Mouse (Mus musculus) heart, embryonic 16.5 days (tissue): ENCODE results near the gene Rexo2. TPM values are rescaled to one million over a fixed set of nuclear protein-coding genes. Genes with fewer than 3 reads are reported as not detected.

Experiments used
- ATAC-seq: fragments of 200-750 bp; cut with Nextera tagmentation; replicated peaks from 2 replicates; pipeline ENCODE4 v1.8.0; 2017; ENCODE audit warnings: moderate number of reproducible peaks; ENCODE audit not compliant: insufficient read depth, low FRiP score; ENCODE audit errors: extremely low read depth
- H3K27ac ChIP-seq: fragments of 300-500 bp; sonication (generic); 2 replicates; pipeline ENCODE4 v1.5.1; 2014; ENCODE audit warnings: mild to moderate bottlenecking, low read length, control low read depth, moderate library complexity
- H3K27me3 ChIP-seq: fragments of 300-500 bp; sonication (generic); 2 replicates; pipeline ENCODE4 v1.6.1; 2014; ENCODE audit warnings: low read length, mixed read lengths; ENCODE audit not compliant: control insufficient read depth, insufficient read depth
- H3K36me3 ChIP-seq: fragments of 300-500 bp; sonication (generic); 2 replicates; pipeline ENCODE4 v1.6.1; 2014; ENCODE audit not compliant: control insufficient read depth, insufficient read depth
- H3K4me1 ChIP-seq: fragments of 300-500 bp; sonication (generic); 2 replicates; pipeline ENCODE4 v1.6.1; 2014; ENCODE audit warnings: low read length, mixed read lengths; ENCODE audit not compliant: control insufficient read depth, insufficient read depth
- H3K4me2 ChIP-seq: fragments of 300-500 bp; sonication (generic); 2 replicates; pipeline ENCODE4 v1.6.1; 2014; ENCODE audit warnings: low read depth, mild to moderate bottlenecking, control low read depth, low read length
- H3K4me3 ChIP-seq: fragments of 300-500 bp; sonication (generic); 2 replicates; pipeline ENCODE4 v1.5.1; 2014; ENCODE audit warnings: mild to moderate bottlenecking, control low read depth, low read length
- H3K9ac ChIP-seq: fragments of 300-500 bp; sonication (generic); 2 replicates; pipeline ENCODE4 v1.6.1; 2014; ENCODE audit warnings: low read length, control low read depth
- H3K9me3 ChIP-seq: fragments of 300-500 bp; sonication (generic); replicated peaks from 2 replicates; pipeline ENCODE4 v1.6.1; 2016; ENCODE audit warnings: low read length; ENCODE audit not compliant: control insufficient read depth
- WGBS: fragments of 180-500 bp; shearing (Covaris S2); extraction: QIAGEN DNeasy Blood & Tissue Kit; methylation state at CpG from one replicate; pipeline ENCODE4 v1.1.7; 2014; 5-methylcytosine and 5-hydroxymethylcytosine counted together
- polyA plus RNA-seq: library from polyadenylated mRNA; unstranded; fragments of >200 nt; fragmentation: Nextera tagmentation; extraction: Ambion mirVana; gene quantifications from 2 replicates; pipeline ENCODE4 v1.2.1, GENCODE M21; 2015

The Rexo2 gene
- polyA plus RNA-seq, 1 experiment from 2014 or later: 108 TPM

DNA sequence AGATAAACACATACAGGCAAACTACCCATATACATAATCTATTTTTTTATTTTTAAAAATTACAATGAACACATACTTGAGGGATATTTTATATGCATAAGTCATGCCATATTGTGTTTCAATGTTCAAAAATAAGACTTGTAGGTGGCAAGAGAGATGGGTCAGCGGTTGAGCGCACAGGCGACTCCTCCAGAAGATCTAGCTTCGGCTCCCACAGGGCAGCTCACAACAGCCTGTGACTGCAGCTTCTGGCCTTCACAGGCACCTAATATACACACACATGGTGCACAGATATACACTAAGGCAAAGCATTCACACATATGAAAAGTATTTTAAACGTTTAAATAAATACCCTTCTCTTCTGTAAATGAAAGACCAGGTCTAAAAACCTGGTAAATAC lies 21.0 kb downstream of the Rexo2 start:
- Histone ChIP-seq H3K4me2 (no peak overlapping the region), H3K36me3 (no peaks in the 10 kb centered on the region), H3K4me1 (no peaks in the 10 kb centered on the region), H3K4me3 (no peak overlapping the region), H3K27ac (no peak overlapping the region), H3K27me3 (no peaks in the 10 kb centered on the region), H3K9me3 (no peaks in the 10 kb centered on the region), H3K9ac (no peak overlapping the region)
- WGBS: 91% methylated on average over 5 of the region's 5 CpGs
- ATAC-seq: no peak

DNA sequence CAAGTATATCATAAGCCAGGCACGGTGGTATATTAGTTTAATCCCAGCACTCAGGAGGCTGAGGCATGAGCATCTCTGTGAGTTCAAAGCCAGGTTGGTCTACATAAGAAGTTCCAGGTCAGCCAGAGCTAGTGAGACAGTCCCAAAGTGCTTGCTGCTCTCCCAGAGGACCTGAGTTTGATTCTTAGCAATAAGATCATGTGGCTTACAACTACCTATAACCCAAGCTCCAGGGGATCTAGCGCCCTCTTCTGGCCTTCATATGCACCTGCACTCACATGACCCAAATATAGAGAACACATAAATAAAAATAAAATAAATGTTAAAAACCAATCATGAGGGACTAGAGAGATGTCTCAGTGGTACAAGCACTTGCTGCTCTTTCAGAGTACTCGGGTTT lies 21.5 kb downstream of the Rexo2 start:
- Histone ChIP-seq H3K9ac (no peak overlapping the region), H3K4me1 (no peaks in the 10 kb centered on the region), H3K27me3 (no peaks in the 10 kb centered on the region), H3K36me3 (no peaks in the 10 kb centered on the region), H3K27ac (no peak overlapping the region), H3K4me3 (no peak overlapping the region), H3K9me3 (no peaks in the 10 kb centered on the region), H3K4me2 (no peak overlapping the region)
- 69% methylated on average over 3 of the region's 3 CpGs for WGBS
- no peak for ATAC-seq

DNA sequence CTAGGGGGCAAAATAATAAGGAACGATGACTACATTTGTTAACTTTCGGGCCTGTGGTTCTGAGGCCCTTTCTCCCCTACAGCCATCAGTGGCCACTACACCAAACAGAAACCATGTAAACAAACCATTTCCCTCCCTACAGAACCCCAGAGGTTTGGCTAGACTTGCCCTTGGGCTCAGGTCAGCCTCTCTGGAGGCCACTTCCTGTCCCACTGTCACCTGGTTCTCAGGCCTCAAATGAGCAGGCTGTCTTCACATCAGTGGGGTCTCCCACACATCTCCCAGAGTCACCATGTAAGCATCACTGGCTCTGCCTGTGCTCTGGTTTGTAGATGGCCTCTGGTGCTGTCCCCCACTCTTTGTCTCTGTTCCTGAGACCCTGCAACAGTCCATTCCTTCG lies 24.5 kb downstream of the Rexo2 start:
- Histone ChIP-seq H3K36me3 (no peaks in the 10 kb centered on the region), H3K27ac (no peak overlapping the region), H3K4me1 (no peaks in the 10 kb centered on the region), H3K4me2 (no peak overlapping the region), H3K27me3 (no peaks in the 10 kb centered on the region), H3K9ac (no peak overlapping the region), H3K9me3 (no peaks in the 10 kb centered on the region), H3K4me3 (no peak overlapping the region)
- WGBS: 85% methylated on average over 3 of the region's 3 CpGs
- no peak for ATAC-seq

DNA sequence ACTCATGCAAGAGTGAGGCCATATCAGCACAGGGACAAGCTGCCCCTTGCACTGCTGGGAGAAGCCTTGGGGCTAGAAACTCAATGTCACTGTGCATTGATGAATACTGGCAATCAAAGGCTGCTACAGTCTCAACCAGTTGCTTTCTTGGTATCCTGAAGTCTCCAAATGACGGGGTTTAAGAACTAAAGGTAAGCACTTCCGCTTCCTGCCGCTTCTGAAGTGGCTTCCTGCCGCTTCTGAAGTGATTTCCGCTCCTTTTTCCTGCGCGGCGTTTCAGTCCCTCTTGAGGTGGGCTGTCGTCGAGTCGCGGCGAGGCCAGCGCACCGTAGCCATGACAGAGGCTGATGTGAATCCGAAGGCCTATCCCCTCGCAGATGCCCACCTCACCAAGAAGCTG lies 30.4 kb downstream of the Rexo2 start:
- H3K9me3 ChIP-seq: no peaks in the 10 kb centered on the region
- H3K9ac ChIP-seq: no peak overlapping the region
- H3K36me3 ChIP-seq: no peaks in the 10 kb centered on the region
- ATAC-seq: no peak
- no peak overlapping the region for H3K27ac ChIP-seq
- 83% methylated on average over 17 of the region's 17 CpGs for WGBS
- H3K27me3 ChIP-seq: no peaks in the 10 kb centered on the region; the same call in 1 of the 2 replicates
- H3K4me1 ChIP-seq: no peaks in the 10 kb centered on the region
- no peak overlapping the region for H3K4me3 ChIP-seq
- no peak overlapping the region for H3K4me2 ChIP-seq

DNA sequence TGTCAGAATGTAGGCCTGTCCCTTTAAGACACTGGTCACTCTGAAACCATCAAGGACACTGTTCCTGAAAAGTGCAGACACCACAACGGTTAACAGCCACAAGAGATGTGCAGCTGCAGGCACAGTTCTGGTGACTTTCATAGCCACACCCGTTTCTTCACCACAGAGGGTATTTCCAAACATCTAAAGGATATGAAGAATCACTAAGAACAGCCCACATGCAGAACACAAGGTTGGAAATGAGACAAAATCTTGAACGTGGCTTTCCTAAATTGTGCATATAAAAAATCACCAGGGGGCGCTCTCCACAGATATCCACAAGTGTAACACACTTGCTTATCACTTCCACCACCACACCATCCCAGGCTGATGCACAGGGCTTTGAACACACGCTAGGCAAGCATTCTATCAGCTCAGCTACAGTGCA lies 32.6 kb downstream of the Rexo2 start:
- no peak for ATAC-seq
- H3K4me1 ChIP-seq: no peaks in the 10 kb centered on the region
- no peak overlapping the region for H3K9ac ChIP-seq
- no peaks in the 10 kb centered on the region; the same call in 1 of the 2 replicates for H3K27me3 ChIP-seq
- H3K4me3 ChIP-seq: no peak overlapping the region
- whole genome bisulfite sequencing: 30% methylated on average over 5 of the region's 5 CpGs
- no peaks in the 10 kb centered on the region for H3K36me3 ChIP-seq
- no peaks in the 10 kb centered on the region for H3K9me3 ChIP-seq
- H3K4me2 ChIP-seq: no peak overlapping the region
- H3K27ac ChIP-seq: no peak overlapping the region

DNA sequence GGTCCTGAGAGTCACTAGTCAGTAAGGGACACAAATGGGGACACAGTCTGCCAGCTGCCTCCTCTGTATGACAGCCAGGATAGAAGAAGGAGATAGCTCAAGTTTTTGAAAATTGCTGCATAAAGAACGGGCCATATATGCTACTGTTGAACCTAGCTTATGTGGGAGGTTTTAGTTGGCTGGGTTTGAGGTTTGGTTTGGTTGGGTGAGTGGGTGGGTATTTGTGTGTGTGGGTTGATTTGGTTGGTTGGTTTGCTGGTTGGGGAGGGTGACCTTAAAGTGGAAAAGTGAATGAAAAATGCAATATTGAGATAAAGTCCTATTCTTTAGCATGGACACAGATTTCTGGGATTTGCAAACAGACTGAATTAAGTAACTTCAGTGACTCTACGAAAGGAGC lies 35.6 kb downstream of the Rexo2 start:
- no peak overlapping the region for H3K4me2 ChIP-seq
- no peaks in the 10 kb centered on the region for H3K9me3 ChIP-seq
- no peaks in the 10 kb centered on the region for H3K4me1 ChIP-seq
- H3K27ac ChIP-seq: no peak overlapping the region
- no peak for ATAC-seq
- no peak overlapping the region for H3K4me3 ChIP-seq
- no peak overlapping the region for H3K9ac ChIP-seq
- no peaks in the 10 kb centered on the region; the same call in 1 of the 2 replicates for H3K27me3 ChIP-seq
- no peaks in the 10 kb centered on the region for H3K36me3 ChIP-seq
- 76% methylated on average over 2 of the region's 2 CpGs for WGBS

DNA sequence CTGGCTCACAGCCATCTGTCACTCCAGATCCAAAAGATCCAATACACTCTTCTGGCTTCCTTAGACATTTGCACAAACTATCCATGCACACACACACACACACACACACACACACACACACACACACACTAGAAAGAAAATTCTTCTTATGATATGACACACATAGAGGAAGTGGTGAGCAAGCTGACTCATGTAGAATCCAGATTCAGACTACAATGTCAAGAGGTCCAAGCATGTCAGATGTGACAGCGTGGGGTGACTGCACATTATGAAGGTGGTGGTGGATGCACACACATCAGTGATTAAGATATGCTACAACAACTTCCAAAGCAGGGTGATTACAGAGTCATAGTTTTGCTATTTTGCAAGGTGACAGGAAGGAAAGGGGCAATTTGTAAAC lies 36.5 kb downstream of the Rexo2 start:
- Histone ChIP-seq H3K27ac (no peak overlapping the region), H3K4me3 (no peak overlapping the region), H3K27me3 (no peaks in the 10 kb centered on the region), H3K9ac (no peak overlapping the region), H3K4me2 (no peak overlapping the region), H3K36me3 (no peaks in the 10 kb centered on the region), H3K4me1 (no peaks in the 10 kb centered on the region), H3K9me3 (no peaks in the 10 kb centered on the region)
- WGBS: 77% methylated on average over 1 of the region's 1 CpGs
- no peak for ATAC-seq

DNA sequence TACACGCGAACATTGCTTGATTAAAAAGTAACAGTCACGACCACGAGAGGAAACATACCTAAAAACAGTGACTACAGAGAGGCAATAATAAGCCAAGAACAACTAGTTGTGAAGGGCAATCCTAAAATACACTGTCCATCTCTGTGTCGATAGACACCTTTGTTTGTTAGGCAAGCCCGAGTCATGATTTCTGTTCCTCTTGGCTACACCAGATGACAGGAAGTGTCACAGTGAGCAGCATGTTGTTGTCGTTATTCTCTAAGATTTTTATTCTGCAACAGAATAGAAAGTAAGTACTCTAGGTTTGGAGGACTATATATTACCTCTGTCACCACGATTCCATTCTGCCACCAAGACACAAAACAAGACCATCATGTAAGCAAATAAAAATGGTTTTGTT lies 48.0 kb downstream of the Rexo2 start:
- no peak overlapping the region for H3K9ac ChIP-seq
- H3K27me3 ChIP-seq: no peaks in the 10 kb centered on the region
- 73% methylated on average over 8 of the region's 8 CpGs for WGBS
- no peak overlapping the region for H3K27ac ChIP-seq
- no peaks in the 10 kb centered on the region for H3K4me1 ChIP-seq
- no peak for ATAC-seq
- H3K4me2 ChIP-seq: no peak overlapping the region
- H3K9me3 ChIP-seq: no peaks in the 10 kb centered on the region
- no peaks in the 10 kb centered on the region for H3K36me3 ChIP-seq
- H3K4me3 ChIP-seq: no peak overlapping the region

DNA sequence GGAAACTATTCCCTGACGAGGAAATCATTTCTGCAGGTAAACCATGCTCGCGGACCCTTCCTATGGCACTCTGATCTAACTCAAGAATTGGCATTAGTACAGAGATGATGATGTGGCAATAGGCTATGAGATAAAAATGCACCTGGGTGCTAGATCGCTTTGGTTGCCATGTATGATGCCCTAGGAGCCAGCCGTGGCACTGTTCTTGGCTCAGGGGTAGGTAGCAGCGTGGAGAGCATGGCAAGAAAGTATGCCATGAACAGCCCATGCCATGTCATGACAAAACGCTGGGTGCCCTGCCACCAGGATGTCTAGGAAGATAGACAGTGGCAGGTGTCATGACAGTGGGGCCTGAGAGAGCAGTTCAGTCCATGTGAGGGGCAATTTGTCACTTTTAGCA lies 53.2 kb downstream of the Rexo2 start:
- no peak overlapping the region for H3K9ac ChIP-seq
- 82% methylated on average over 7 of the region's 7 CpGs for WGBS

DNA sequence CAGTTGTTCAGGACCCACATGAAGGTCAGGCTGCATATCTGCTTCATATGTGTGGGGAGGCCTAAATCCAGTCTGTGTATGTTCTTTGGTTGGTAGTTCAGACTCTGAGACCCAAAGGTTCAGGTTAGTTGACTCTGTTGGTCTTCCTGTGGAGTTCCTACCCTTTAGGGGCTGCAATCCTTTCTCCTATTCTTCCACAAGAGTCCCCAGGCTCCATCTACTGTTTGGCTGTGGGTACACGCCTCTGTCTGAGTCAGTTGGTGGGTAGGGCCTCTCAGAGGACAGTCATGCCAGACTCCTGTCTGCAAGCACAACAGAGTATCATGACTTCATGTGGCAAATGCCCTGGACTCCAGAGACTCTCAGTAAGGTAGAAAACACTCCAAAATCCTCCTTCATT lies 57.2 kb downstream of the Rexo2 start:
- Histone ChIP-seq H3K4me2 (no peak overlapping the region), H3K9ac (no peak overlapping the region), H3K4me1 (no peaks in the 10 kb centered on the region), H3K4me3 (no peak overlapping the region), H3K36me3 (no peaks in the 10 kb centered on the region), H3K9me3 (no peaks in the 10 kb centered on the region), H3K27me3 (no peaks in the 10 kb centered on the region), H3K27ac (no peak overlapping the region)
- 33% methylated on average over 1 of the region's 1 CpGs for WGBS
- ATAC-seq: no peak

More for the DNA sequence above, 53.2 kb downstream of the Rexo2 start:
- Histone ChIP-seq H3K27me3 (no peaks in the 10 kb centered on the region), H3K36me3 (no peaks in the 10 kb centered on the region), H3K27ac (no peak overlapping the region), H3K4me2 (no peak overlapping the region), H3K9me3 (no peaks in the 10 kb centered on the region), H3K4me3 (no peak overlapping the region), H3K4me1 (no peaks in the 10 kb centered on the region)
- no peak for ATAC-seq
